Mouse (Mus musculus): ENCODE results near the gene Phyhd1. TPM values are rescaled to one million over a fixed set of nuclear protein-coding genes. Genes with fewer than 3 reads are reported as not detected.
A peak's percentile ranks its signal among the peaks of the same experiment; 100 is the strongest.

Phyhd1 gene
- total and polyA plus RNA-seq, 2 experiments = 97.7 to 154 TPM

GRCm38 (mm10) chr2:30268371-30268770, 2.4 kb downstream of the Phyhd1 start:
- Histone ChIP-seq H3K4me3 (ENCODE audit: insufficient read depth, low read depth, low read length) (no peak overlapping the region), H3K79me2 (ENCODE audit: control insufficient read depth, insufficient read depth, low read length) (peaks cover 11% of the 10 kb centered on the region), H3K27me3 (ENCODE audit: control insufficient read depth, insufficient read depth, low read length) (no peaks in the 10 kb centered on the region), H3K36me3 (ENCODE audit: control insufficient read depth, insufficient read depth, low read length) (peaks cover 15% of the 10 kb centered on the region), H3K9ac (ENCODE audit: low read depth, low read length) (peak overlapping the region; percentile 72), H3K27ac (replicated peaks; ENCODE audit: insufficient read depth, low read depth, low read length) (peak overlapping the region; percentile 98), H3K4me1 (ENCODE audit: control insufficient read depth, insufficient read depth, low read length) (peaks cover 46% of the 10 kb centered on the region)
- DNase-seq (ENCODE audit: extremely low read depth, low read depth, low spot score) = no peak
- 38% methylated on average over 4 of the region's 4 CpGs for WGBS
- TF ChIP-seq POLR2A (IDR thresholded peaks at IDR 0.05; ENCODE audit: extremely low read depth, insufficient read depth, low read length) (no peak), CTCF (IDR thresholded peaks at IDR 0.05; ENCODE audit: low read depth, low read length) (peak; percentile 17; the same call in 1 of the 2 replicates)

- WGBS = 80% methylated on average over 17 of the region's 17 CpGs
- H3K79me2 ChIP-seq (ENCODE audit: control insufficient read depth, insufficient read depth, low read length) = peaks cover 11% of the 10 kb centered on the region
- H3K4me3 ChIP-seq (ENCODE audit: insufficient read depth, low read depth, low read length) = no peak overlapping the region
- peaks cover 39% of the 10 kb centered on the region for H3K4me1 ChIP-seq (ENCODE audit: control insufficient read depth, insufficient read depth, low read length)
- no peak for DNase-seq (ENCODE audit: extremely low read depth, low read depth, low spot score)
- H3K36me3 ChIP-seq (ENCODE audit: control insufficient read depth, insufficient read depth, low read length) = peaks cover 13% of the 10 kb centered on the region
- H3K27me3 ChIP-seq (ENCODE audit: control insufficient read depth, insufficient read depth, low read length) = no peaks in the 10 kb centered on the region
- TF ChIP-seq POLR2A (IDR thresholded peaks at IDR 0.05; ENCODE audit: extremely low read depth, insufficient read depth, low read length) (no peak), CTCF (IDR thresholded peaks at IDR 0.05; ENCODE audit: low read depth, low read length) (no peak)
- H3K9ac ChIP-seq (ENCODE audit: low read depth, low read length) = no peak overlapping the region
- peak overlapping the region; percentile 98 for H3K27ac ChIP-seq (replicated peaks; ENCODE audit: insufficient read depth, low read depth, low read length)
These were observed 3.4 kb downstream of the Phyhd1 start for GRCm38 (mm10) chr2:30269241-30269990.

- WGBS = 0% methylated on average over 1 of the region's 1 CpGs
- no peaks in the 10 kb centered on the region for H3K27me3 ChIP-seq (ENCODE audit: control insufficient read depth, insufficient read depth, low read length)
- H3K4me1 ChIP-seq (ENCODE audit: control insufficient read depth, insufficient read depth, low read length) = peaks cover 32% of the 10 kb centered on the region
- TF ChIP-seq POLR2A (IDR thresholded peaks at IDR 0.05; ENCODE audit: extremely low read depth, insufficient read depth, low read length) (no peak), CTCF (IDR thresholded peaks at IDR 0.05; ENCODE audit: low read depth, low read length) (peak; percentile 27; the same call in 1 of the 2 replicates)
- H3K27ac ChIP-seq (replicated peaks; ENCODE audit: insufficient read depth, low read depth, low read length) = peak overlapping the region; percentile 15
- H3K79me2 ChIP-seq (ENCODE audit: control insufficient read depth, insufficient read depth, low read length) = peaks cover 11% of the 10 kb centered on the region
- peak; percentile 94 for DNase-seq (ENCODE audit: extremely low read depth, low read depth, low spot score)
- H3K36me3 ChIP-seq (ENCODE audit: control insufficient read depth, insufficient read depth, low read length) = peaks cover 17% of the 10 kb centered on the region
- no peak overlapping the region for H3K9ac ChIP-seq (ENCODE audit: low read depth, low read length)
- no peak overlapping the region for H3K4me3 ChIP-seq (ENCODE audit: insufficient read depth, low read depth, low read length)
These were observed 4.1 kb downstream of the Phyhd1 start for GRCm38 (mm10) chr2:30270134-30270533.

- no peak within 1 kb of the TSS for H3K4me3 ChIP-seq (ENCODE audit: insufficient read depth, low read depth, low read length)
- no peak within 1 kb of the TSS for H3K27ac ChIP-seq (replicated peaks; ENCODE audit: insufficient read depth, low read depth, low read length)
- peaks cover 5% of the 10 kb centered on the region for H3K4me1 ChIP-seq (ENCODE audit: control insufficient read depth, insufficient read depth, low read length)
- no peak for TF ChIP-seq POLR2A (IDR thresholded peaks at IDR 0.05; ENCODE audit: extremely low read depth, insufficient read depth, low read length)
- H3K27me3 ChIP-seq (ENCODE audit: control insufficient read depth, insufficient read depth, low read length) = no peaks in the 10 kb centered on the region
- H3K9ac ChIP-seq (ENCODE audit: low read depth, low read length) = no peak within 1 kb of the TSS
- WGBS = 97% methylated on average over 11 of the region's 11 CpGs
- no peak for DNase-seq (ENCODE audit: extremely low read depth, low read depth, low spot score)
- peaks cover 7% of the 10 kb centered on the region; the same call in 1 of the 2 replicates for H3K36me3 ChIP-seq (ENCODE audit: control insufficient read depth, insufficient read depth, low read length)
- H3K79me2 ChIP-seq (ENCODE audit: control insufficient read depth, insufficient read depth, low read length) = peaks cover 5% of the 10 kb centered on the region; the same call in 1 of the 2 replicates
These were observed 14.7 kb downstream of the Phyhd1 start, which contains the start of gene Gm28038 for GRCm38 (mm10) chr2:30280743-30281142. Gene Gm28038, plus strand, starts transcription at chr2:30281043.

GRCm38 (mm10) chr2:30281651-30282050, 15.6 kb downstream of the Phyhd1 start:
- H3K4me1 ChIP-seq (ENCODE audit: control insufficient read depth, insufficient read depth, low read length) = peaks cover 5% of the 10 kb centered on the region
- H3K9ac ChIP-seq (ENCODE audit: low read depth, low read length) = no peak overlapping the region
- peaks cover 7% of the 10 kb centered on the region; the same call in 1 of the 2 replicates for H3K36me3 ChIP-seq (ENCODE audit: control insufficient read depth, insufficient read depth, low read length)
- no peak overlapping the region for H3K27ac ChIP-seq (replicated peaks; ENCODE audit: insufficient read depth, low read depth, low read length)
- H3K79me2 ChIP-seq (ENCODE audit: control insufficient read depth, insufficient read depth, low read length) = peaks cover 12% of the 10 kb centered on the region; the same call in 1 of the 2 replicates
- no peak for TF ChIP-seq CTCF (IDR thresholded peaks at IDR 0.05; ENCODE audit: low read depth, low read length)
- no peak for TF ChIP-seq POLR2A (IDR thresholded peaks at IDR 0.05; ENCODE audit: extremely low read depth, insufficient read depth, low read length)
- no peak for DNase-seq (ENCODE audit: extremely low read depth, low read depth, low spot score)
- H3K27me3 ChIP-seq (ENCODE audit: control insufficient read depth, insufficient read depth, low read length) = no peaks in the 10 kb centered on the region
- WGBS = 66% methylated on average over 3 of the region's 3 CpGs
- H3K4me3 ChIP-seq (ENCODE audit: insufficient read depth, low read depth, low read length) = no peak overlapping the region

- 70% methylated on average over 2 of the region's 2 CpGs for WGBS
- Histone ChIP-seq H3K79me2 (ENCODE audit: control insufficient read depth, insufficient read depth, low read length) (peaks cover 16% of the 10 kb centered on the region; the same call in 1 of the 2 replicates), H3K27ac (replicated peaks; ENCODE audit: insufficient read depth, low read depth, low read length) (no peak overlapping the region), H3K4me3 (ENCODE audit: insufficient read depth, low read depth, low read length) (no peak overlapping the region), H3K36me3 (ENCODE audit: control insufficient read depth, insufficient read depth, low read length) (peaks cover 2% of the 10 kb centered on the region; the same call in 1 of the 2 replicates), H3K9ac (ENCODE audit: low read depth, low read length) (no peak overlapping the region), H3K27me3 (ENCODE audit: control insufficient read depth, insufficient read depth, low read length) (no peaks in the 10 kb centered on the region), H3K4me1 (ENCODE audit: control insufficient read depth, insufficient read depth, low read length) (peaks cover 8% of the 10 kb centered on the region)
- no peak for TF ChIP-seq POLR2A (IDR thresholded peaks at IDR 0.05; ENCODE audit: extremely low read depth, insufficient read depth, low read length)
- no peak for TF ChIP-seq CTCF (IDR thresholded peaks at IDR 0.05; ENCODE audit: low read depth, low read length)
- DNase-seq (ENCODE audit: extremely low read depth, low read depth, low spot score) = no peak
These were observed 17.2 kb downstream of the Phyhd1 start for GRCm38 (mm10) chr2:30283193-30283592.

Measured in liver, adult 2 months (tissue).